Mouse (Mus musculus): Measurements from ENCODE around the gene Fads2.

The Fads2 gene

GRCm38 (mm10) chr19:10012827-10013278 lies 88.7 kb downstream of the Fads2 start:
- DNase-seq = no peak

Measured in spleen, adult 18-20 months (tissue).